Mouse (Mus musculus) intestine, embryonic 14.5 days (tissue): ENCODE data around the gene Zfp616. TPM values are rescaled to one million over a fixed set of nuclear protein-coding genes. Genes with fewer than 3 reads are reported as not detected.

ENCODE experiments used
- ATAC-seq: fragments of 200-750 bp; cut with Nextera tagmentation; replicated peaks from 2 replicates; pipeline ENCODE4 v1.8.0; 2017; ENCODE audit warnings: low read depth, moderate number of reproducible peaks, moderate TSS enrichment, moderate library complexity; ENCODE audit not compliant: low FRiP score, low TSS enrichment
- DNase-seq: peaks from one replicate; pipeline ENCODE4 v3.0.0-alpha.2; 2018; ENCODE audit warnings: low spot score
- H3K27ac ChIP-seq: fragments of 300-500 bp; sonication (generic); 2 replicates; pipeline ENCODE4 v1.5.1; 2014; ENCODE audit warnings: low read depth, mild to moderate bottlenecking, control low read depth
- H3K27me3 ChIP-seq: fragments of 300-500 bp; sonication (generic); replicated peaks from 2 replicates; pipeline ENCODE4 v1.6.1; 2014; ENCODE audit warnings: low read length, control low read depth; ENCODE audit not compliant: control insufficient read depth, insufficient read depth
- H3K36me3 ChIP-seq: fragments of 300-500 bp; sonication (generic); 2 replicates; pipeline ENCODE4 v1.6.1; 2014; ENCODE audit warnings: low read length, control low read depth; ENCODE audit not compliant: control insufficient read depth, insufficient read depth
- H3K4me1 ChIP-seq: fragments of 300-500 bp; sonication (generic); replicated peaks from 2 replicates; pipeline ENCODE4 v1.6.1; 2014; ENCODE audit warnings: low read length, control low read depth, mixed read lengths; ENCODE audit not compliant: control insufficient read depth, insufficient read depth
- H3K4me2 ChIP-seq: fragments of 300-500 bp; sonication (generic); 2 replicates; pipeline ENCODE4 v1.6.1; 2014; ENCODE audit warnings: low read length
- H3K4me3 ChIP-seq: fragments of 300-500 bp; sonication (generic); 2 replicates; pipeline ENCODE4 v1.5.1; 2014; ENCODE audit warnings: low read depth, low read length, control low read depth, mixed read lengths
- H3K9ac ChIP-seq: fragments of 300-500 bp; sonication (generic); 2 replicates; pipeline ENCODE4 v1.6.1; 2014; ENCODE audit warnings: mild to moderate bottlenecking, low read length
- H3K9me3 ChIP-seq: fragments of 300-500 bp; sonication (generic); 2 replicates; pipeline ENCODE4 v1.6.1; 2016; ENCODE audit warnings: low read length, control low read depth; ENCODE audit not compliant: control insufficient read depth
- WGBS: fragments of 180-500 bp; shearing (Covaris S2); extraction: QIAGEN DNeasy Blood & Tissue Kit; methylation state at CpG from one replicate; pipeline ENCODE4 v1.1.7; 2014; 5-methylcytosine and 5-hydroxymethylcytosine counted together
- polyA plus RNA-seq: library from polyadenylated mRNA; unstranded; fragments of >200 nt; fragmentation: Nextera tagmentation; extraction: Ambion mirVana; gene quantifications from 2 replicates; pipeline ENCODE4 v1.2.1, GENCODE M21; 2014

Zfp616 gene
- polyA plus RNA-seq: not detected in 2 replicates

DNA sequence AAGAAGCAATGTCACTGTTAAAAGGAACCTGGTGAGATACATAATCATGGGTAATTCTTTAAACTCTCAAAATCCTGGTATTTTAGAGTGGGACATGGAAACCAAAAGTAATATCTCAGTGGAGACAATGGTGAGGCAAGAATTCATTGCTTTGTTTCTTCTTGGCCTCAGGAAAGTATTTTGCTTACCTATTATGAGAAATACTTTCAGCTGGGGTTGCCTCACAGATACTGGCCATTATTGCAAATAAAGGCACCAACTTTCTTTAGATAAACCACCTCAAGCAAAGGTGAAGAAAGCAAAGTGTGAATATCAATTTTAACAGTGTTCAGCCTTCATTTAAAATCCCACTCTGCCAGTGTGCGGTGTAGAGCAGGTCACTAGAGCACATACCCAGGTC is at the start of gene Zfp616:
Zfp616 (plus strand) TSS at position 301 of the 400 bp plus-strand sequence.
- no peak within 1 kb of the TSS for H3K4me3 ChIP-seq
- ATAC-seq (no peak), DNase-seq (no peak)
- H3K9ac ChIP-seq: no peak within 1 kb of the TSS
- H3K36me3 ChIP-seq: no peaks in the 10 kb centered on the region
- no peaks in the 10 kb centered on the region for H3K27me3 ChIP-seq
- 86% methylated on average over 1 of the region's 1 CpGs for whole genome bisulfite sequencing
- H3K4me1 ChIP-seq: no peaks in the 10 kb centered on the region
- no peak within 1 kb of the TSS for H3K4me2 ChIP-seq
- no peak within 1 kb of the TSS for H3K27ac ChIP-seq
- no peaks in the 10 kb centered on the region for H3K9me3 ChIP-seq

DNA sequence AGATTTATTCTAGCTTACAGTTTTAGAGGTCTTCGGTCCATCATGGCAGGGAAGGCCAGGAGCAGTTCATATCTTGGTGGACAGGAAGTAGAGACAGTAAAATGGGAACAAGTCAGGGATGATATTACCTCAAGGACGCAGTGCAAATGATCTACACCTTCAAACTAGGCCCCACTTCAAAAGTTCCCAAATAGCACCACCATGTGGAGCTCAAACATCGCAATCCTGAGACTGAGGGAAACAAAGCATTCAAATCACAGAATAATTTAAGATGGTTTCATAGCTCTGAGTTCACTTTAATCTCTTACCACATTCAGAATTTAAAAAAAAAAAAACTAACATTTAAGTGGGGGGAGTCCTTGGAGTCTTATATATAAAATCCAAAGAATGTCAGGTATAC is 18.4 kb upstream of the Zfp616 start:
- Histone ChIP-seq H3K4me3 (no peak overlapping the region), H3K36me3 (no peaks in the 10 kb centered on the region), H3K27ac (no peak overlapping the region), H3K4me2 (no peak overlapping the region), H3K9me3 (no peaks in the 10 kb centered on the region), H3K27me3 (no peaks in the 10 kb centered on the region), H3K4me1 (no peaks in the 10 kb centered on the region), H3K9ac (no peak overlapping the region)
- 70% methylated on average over 3 of the region's 3 CpGs for WGBS
- no peak for DNase-seq
- no peak for ATAC-seq

DNA sequence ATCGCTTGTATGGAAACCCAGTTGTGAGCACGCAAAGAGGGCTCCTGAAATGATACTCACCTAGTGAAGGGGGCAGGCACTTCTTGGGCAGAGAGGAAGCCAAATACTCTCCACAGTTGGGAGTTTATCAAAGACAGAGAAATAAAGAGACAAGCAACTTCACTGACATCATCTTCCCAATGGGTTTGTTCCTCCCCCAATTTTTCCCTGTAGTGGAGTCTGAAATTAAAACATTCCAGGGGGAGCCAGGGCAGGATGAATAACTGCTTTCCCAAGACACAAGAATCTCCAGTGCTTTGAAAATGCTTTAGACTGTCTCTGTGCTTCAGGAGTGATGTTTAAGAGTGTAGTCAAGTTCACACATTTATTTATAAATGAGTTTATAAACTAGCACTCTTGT is 13.3 kb upstream of the Zfp616 start, which contains the start of the genes Olfr139 and Olfr399:
Olfr139 (minus strand) TSS at position 101 of the 400 bp plus-strand sequence.
Olfr399 (minus strand) TSS at position 165 of the 400 bp plus-strand sequence.
- DNase-seq (no peak), ATAC-seq (no peak)
- Histone ChIP-seq H3K27ac (no peak within 1 kb of the TSS), H3K36me3 (no peaks in the 10 kb centered on the region), H3K4me3 (no peak within 1 kb of the TSS), H3K27me3 (no peaks in the 10 kb centered on the region), H3K9me3 (no peaks in the 10 kb centered on the region), H3K4me1 (no peaks in the 10 kb centered on the region), H3K9ac (no peak within 1 kb of the TSS), H3K4me2 (no peak within 1 kb of the TSS)
- 67% methylated on average over 2 of the region's 2 CpGs for WGBS

DNA sequence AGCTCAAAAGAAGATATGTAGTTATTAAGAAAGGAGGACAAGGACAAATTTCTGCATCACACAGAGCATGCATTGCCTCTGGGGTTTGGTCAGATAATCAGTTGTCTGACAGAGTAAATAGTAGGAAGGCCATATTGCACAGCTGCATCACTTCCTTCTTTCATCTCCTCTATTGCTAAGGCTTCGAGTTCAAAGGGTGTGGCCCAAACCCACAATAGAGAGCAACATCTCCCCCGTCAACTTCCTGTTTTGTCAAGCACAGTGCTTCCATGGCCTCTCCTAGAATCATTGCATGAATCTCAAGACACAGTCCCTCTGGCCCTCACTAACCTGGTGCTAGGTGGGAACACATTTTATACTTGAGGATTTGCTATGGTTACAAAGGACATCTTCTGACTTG is 31.0 kb downstream of the Zfp616 start:
- H3K27me3 ChIP-seq: no peaks in the 10 kb centered on the region
- ATAC-seq: no peak

DNA sequence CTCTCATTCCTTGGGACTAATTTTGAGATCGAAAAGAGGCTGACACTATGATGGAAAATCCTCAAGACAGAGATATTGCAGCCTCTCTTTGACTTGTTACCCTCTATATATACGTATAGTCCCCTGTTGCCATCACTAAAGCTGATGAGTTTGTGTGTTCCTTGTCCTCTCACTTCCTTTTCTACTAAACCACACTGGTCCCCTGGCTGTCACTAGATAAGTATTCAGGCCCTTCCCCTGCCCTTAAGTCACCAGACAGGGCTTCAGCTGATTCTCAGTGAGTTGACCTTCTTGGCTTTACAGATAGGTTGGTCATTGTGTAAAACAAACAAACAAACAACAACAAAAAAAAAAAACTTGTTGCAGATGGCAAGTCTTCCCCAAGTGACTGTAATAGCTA is 31.8 kb downstream of the Zfp616 start:
- WGBS: 52% methylated on average over 2 of the region's 2 CpGs
- Histone ChIP-seq H3K4me1 (no peaks in the 10 kb centered on the region), H3K4me3 (no peak overlapping the region), H3K27me3 (no peaks in the 10 kb centered on the region), H3K36me3 (no peaks in the 10 kb centered on the region), H3K4me2 (no peak overlapping the region), H3K27ac (no peak overlapping the region), H3K9ac (no peak overlapping the region), H3K9me3 (no peaks in the 10 kb centered on the region)
- ATAC-seq (no peak), DNase-seq (no peak)

More for the DNA sequence above, 31.0 kb downstream of the Zfp616 start:
- no peak overlapping the region for H3K4me2 ChIP-seq
- H3K27ac ChIP-seq: no peak overlapping the region
- no peak overlapping the region for H3K4me3 ChIP-seq
- no peaks in the 10 kb centered on the region for H3K36me3 ChIP-seq
- H3K9ac ChIP-seq: no peak overlapping the region
- WGBS: 80% methylated on average over 2 of the region's 2 CpGs
- no peak for DNase-seq
- H3K4me1 ChIP-seq: no peaks in the 10 kb centered on the region
- no peaks in the 10 kb centered on the region for H3K9me3 ChIP-seq

DNA sequence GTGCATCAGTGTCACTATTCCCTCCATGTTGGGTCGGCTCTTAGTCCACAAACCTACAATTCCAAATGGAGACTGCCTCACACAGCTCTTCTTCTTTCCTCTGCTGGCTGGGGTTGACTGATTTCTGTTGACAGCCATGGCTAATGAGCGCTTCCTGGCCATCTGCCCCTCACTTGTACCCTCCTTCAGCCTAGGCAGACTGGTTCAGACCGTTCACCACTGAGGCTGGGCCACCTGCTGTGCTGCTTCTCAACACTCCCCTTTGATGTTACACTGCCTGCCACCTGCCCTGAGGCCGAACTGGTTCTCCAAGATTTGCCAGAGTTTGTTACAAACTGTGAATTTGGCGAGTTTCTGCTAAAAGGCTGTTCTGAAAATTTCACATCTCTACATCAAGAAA is 35.3 kb downstream of the Zfp616 start:
- ATAC-seq: no peak
- no peaks in the 10 kb centered on the region for H3K27me3 ChIP-seq
- 35% methylated on average over 5 of the region's 5 CpGs for WGBS
- H3K27ac ChIP-seq: no peak overlapping the region
- no peak overlapping the region for H3K4me3 ChIP-seq
- DNase-seq: no peak
- no peak overlapping the region for H3K9ac ChIP-seq
- H3K9me3 ChIP-seq: no peaks in the 10 kb centered on the region
- H3K36me3 ChIP-seq: no peaks in the 10 kb centered on the region
- H3K4me2 ChIP-seq: no peak overlapping the region
- no peaks in the 10 kb centered on the region for H3K4me1 ChIP-seq

DNA sequence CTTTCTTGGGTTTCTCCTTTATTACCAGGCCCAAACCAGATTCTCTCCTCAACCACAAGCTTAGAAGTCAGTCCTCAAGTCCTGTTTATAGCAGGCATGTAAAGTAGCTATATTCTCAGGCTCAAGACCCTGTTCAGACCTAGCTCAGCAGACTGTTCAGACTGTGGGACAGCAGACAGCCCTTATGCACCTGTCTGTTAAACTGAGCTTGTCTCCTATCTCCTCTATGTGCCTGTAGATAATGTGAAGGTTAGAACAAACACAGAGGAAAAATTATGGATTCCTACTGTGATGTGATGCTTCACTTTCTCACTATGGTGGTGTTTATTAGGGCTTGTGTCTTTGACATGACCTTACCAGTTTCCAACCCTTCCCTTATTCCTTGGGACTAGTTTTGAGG is 43.7 kb downstream of the Zfp616 start, which contains the start of gene Olfr401:
Olfr401 (plus strand) TSS at position 301 of the 400 bp plus-strand sequence.
- Histone ChIP-seq H3K36me3 (no peaks in the 10 kb centered on the region), H3K4me1 (no peaks in the 10 kb centered on the region), H3K4me2 (no peak within 1 kb of the TSS), H3K9me3 (no peaks in the 10 kb centered on the region), H3K4me3 (no peak within 1 kb of the TSS), H3K9ac (no peak within 1 kb of the TSS), H3K27ac (no peak within 1 kb of the TSS), H3K27me3 (no peaks in the 10 kb centered on the region)
- ATAC-seq: no peak
- no peak for DNase-seq

Other genes with a start within 250 kb of the Zfp616 start
- not detected in 2 replicates for gene Olfr393, start 218.5 kb upstream of the Zfp616 start, polyA plus RNA-seq
- gene Olfr394, start 179.2 kb upstream of the Zfp616 start, polyA plus RNA-seq: not detected in 2 replicates
- not detected in 2 replicates for gene Olfr395, start 160.7 kb upstream of the Zfp616 start, polyA plus RNA-seq
- not detected in 2 replicates for gene Olfr23, start 133.3 kb upstream of the Zfp616 start, polyA plus RNA-seq
- gene Olfr397, start 109.1 kb upstream of the Zfp616 start, polyA plus RNA-seq: not detected in 2 replicates
- gene Olfr398, start 79.5 kb upstream of the Zfp616 start, polyA plus RNA-seq: not detected in 2 replicates
- gene Olfr139, start 13.4 kb upstream of the Zfp616 start, polyA plus RNA-seq: not detected in 2 replicates
- not detected in 2 replicates for gene Olfr399, start 13.3 kb upstream of the Zfp616 start, polyA plus RNA-seq
- not detected in 2 replicates for gene Olfr401, start 43.8 kb downstream of the Zfp616 start, polyA plus RNA-seq
- not detected in 2 replicates for gene Olfr402, start 83.6 kb downstream of the Zfp616 start, polyA plus RNA-seq
- not detected in 2 replicates for gene Olfr403, start 116.3 kb downstream of the Zfp616 start, polyA plus RNA-seq
- not detected in 2 replicates for gene Olfr43, start 141.4 kb downstream of the Zfp616 start, polyA plus RNA-seq
- not detected in 2 replicates for gene Olfr406, start 189.9 kb downstream of the Zfp616 start, polyA plus RNA-seq
- gene Olfr59, start 213.8 kb downstream of the Zfp616 start, polyA plus RNA-seq: not detected in 2 replicates